Mouse (Mus musculus) cortical plate, adult 2 months (tissue): Measurements from ENCODE around the gene Obsl1.

Source experiments
- CTCF ChIP-seq: fragments of 200-500 bp; IDR thresholded peaks from 2 replicates; pipeline ENCODE4 v1.5.1; 2011; ENCODE audit warnings: mild to moderate bottlenecking, control low read depth, low read length; ENCODE audit not compliant: insufficient read depth; ENCODE audit errors: extremely low read depth
- POLR2A ChIP-seq: fragments of 200-500 bp; IDR thresholded peaks from 2 replicates; pipeline ENCODE4 v1.6.1; 2011; ENCODE audit warnings: mild to moderate bottlenecking, low read length, control low read depth; ENCODE audit not compliant: insufficient read depth; ENCODE audit errors: extremely low read depth

DNA sequence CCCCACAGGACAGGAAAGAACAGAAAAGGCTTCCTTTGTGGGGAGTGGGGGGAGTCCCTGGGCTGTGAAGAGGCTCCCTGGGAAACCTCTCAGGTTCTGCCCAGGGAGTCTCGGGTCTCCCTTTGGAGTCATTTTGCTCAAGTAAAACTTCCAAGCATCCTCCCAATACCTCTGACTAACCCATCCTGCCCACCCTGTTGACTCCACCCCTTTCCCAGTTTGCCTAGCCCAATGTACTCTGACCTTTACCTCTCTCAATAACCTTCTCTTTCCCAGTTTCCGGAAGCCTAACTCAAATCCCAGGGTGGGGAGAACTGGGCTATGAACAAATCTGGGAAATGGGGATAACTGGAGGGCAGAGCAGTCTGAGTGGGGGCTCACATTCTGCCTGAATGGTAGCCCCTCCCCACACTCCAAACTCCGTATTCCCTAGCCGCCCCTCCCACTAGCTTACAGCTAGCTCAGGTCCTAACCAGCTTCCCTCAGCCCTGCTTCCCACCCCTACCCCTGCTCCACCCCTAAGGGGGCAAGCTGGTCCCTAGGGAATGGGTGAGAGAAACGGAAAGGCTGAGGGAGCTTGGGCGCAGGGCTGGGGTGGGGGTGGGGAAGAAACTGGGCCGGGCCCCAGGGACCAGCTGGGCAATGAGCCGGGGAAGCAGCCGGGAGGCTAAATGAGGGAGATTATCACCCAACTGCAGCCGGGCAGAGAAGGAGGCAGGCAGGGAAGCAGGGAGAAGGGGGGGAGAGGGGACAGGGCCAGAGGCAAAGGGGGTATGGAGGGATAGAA is 58.8 kb downstream of the Obsl1 start:
- TF ChIP-seq POLR2A (no peak), CTCF (no peak)
